Mouse (Mus musculus): ENCODE measurements around the gene C1rl. TPM values are rescaled to one million over a fixed set of nuclear protein-coding genes. Genes with fewer than 3 reads are reported as not detected.
"Not testable (repeated sequence)": the region's sequence is repeated elsewhere in the genome, so short reads cannot be mapped to it uniquely, and the experiment has no call there.

C1rl gene
- total RNA-seq, 1 experiment from 2014 or later, result 6.6 TPM

GRCm38 (mm10) chr6:124465299-124465698 is 27.6 kb upstream of the C1rl start:
- no peak for ATAC-seq (replicated peaks in 1 of 2; ENCODE audit: insufficient read depth in 1 of 2, low FRiP score in 2 of 2, low TSS enrichment in 1 of 2, low read depth in 1 of 2, poor library complexity in 2 of 2, severe bottlenecking in 2 of 2)

GRCm38 (mm10) chr6:124465729-124466128 is 27.2 kb upstream of the C1rl start:
- ATAC-seq (replicated peaks in 1 of 2; ENCODE audit: insufficient read depth in 1 of 2, low FRiP score in 2 of 2, low TSS enrichment in 1 of 2, low read depth in 1 of 2, poor library complexity in 2 of 2, severe bottlenecking in 2 of 2), result no peak

- no peak for ATAC-seq (replicated peaks in 1 of 2; ENCODE audit: insufficient read depth in 1 of 2, low FRiP score in 2 of 2, low TSS enrichment in 1 of 2, low read depth in 1 of 2, poor library complexity in 2 of 2, severe bottlenecking in 2 of 2)
Measured at GRCm38 (mm10) chr6:124471121-124471520, 21.8 kb upstream of the C1rl start.

- not testable (repeated sequence) for ATAC-seq (replicated peaks in 1 of 2; ENCODE audit: insufficient read depth in 1 of 2, low FRiP score in 2 of 2, low TSS enrichment in 1 of 2, low read depth in 1 of 2, poor library complexity in 2 of 2, severe bottlenecking in 2 of 2)
Measured at GRCm38 (mm10) chr6:124471783-124472638, 20.9 kb upstream of the C1rl start.

GRCm38 (mm10) chr6:124472801-124473200 is 20.1 kb upstream of the C1rl start:
- ATAC-seq (replicated peaks in 1 of 2; ENCODE audit: insufficient read depth in 1 of 2, low FRiP score in 2 of 2, low TSS enrichment in 1 of 2, low read depth in 1 of 2, poor library complexity in 2 of 2, severe bottlenecking in 2 of 2), result peak; percentile 66 to 68

DNA sequence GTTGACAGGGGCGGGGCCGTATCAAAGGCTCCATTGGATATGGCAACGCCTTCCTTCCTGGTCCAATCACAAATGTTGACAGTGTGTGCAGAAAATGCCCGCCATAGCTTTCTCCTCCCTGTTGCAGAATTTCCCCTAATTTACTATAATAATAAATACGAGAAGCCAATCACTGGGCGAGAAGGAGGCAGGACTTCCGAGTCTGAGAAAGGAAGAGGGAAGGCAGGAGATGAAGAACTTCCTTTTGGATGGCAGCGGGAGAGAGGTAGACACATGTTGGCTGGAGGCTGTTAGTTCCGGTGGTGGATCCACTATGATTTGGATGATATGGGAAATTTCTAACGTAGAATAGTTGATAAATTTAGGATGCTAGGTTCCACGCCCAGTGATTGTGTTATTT is 18.3 kb upstream of the C1rl start:
- ATAC-seq (replicated peaks in 1 of 2; ENCODE audit: insufficient read depth in 1 of 2, low FRiP score in 2 of 2, low TSS enrichment in 1 of 2, low read depth in 1 of 2, poor library complexity in 2 of 2, severe bottlenecking in 2 of 2), result no peak

GRCm38 (mm10) chr6:124475335-124476075 is 17.4 kb upstream of the C1rl start:
- not testable (repeated sequence) for ATAC-seq (replicated peaks in 1 of 2; ENCODE audit: insufficient read depth in 1 of 2, low FRiP score in 2 of 2, low TSS enrichment in 1 of 2, low read depth in 1 of 2, poor library complexity in 2 of 2, severe bottlenecking in 2 of 2)

DNA sequence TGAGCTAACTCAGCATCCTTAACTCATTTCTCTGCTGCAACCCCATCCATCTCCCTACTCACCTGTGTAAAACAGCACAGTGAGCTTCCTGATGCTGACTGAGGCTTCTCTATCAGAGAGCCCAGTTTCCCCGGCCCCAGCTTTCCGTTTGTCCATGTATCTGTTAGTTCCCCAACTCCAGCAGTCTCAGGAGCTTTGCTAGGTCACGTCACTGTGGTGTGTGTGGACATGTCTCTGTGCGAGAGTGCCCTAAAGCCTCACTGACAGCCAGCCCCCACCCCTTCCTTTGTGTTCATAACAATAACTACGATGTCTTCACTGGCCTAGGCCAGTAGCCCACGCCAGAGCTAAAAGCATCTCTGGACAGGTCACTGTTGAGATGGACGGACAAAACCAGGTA is 16.7 kb upstream of the C1rl start:
- ATAC-seq (replicated peaks in 1 of 2; ENCODE audit: insufficient read depth in 1 of 2, low FRiP score in 2 of 2, low TSS enrichment in 1 of 2, low read depth in 1 of 2, poor library complexity in 2 of 2, severe bottlenecking in 2 of 2), result no peak

GRCm38 (mm10) chr6:124476796-124477195 is 16.1 kb upstream of the C1rl start:
- no peak for ATAC-seq (replicated peaks in 1 of 2; ENCODE audit: insufficient read depth in 1 of 2, low FRiP score in 2 of 2, low TSS enrichment in 1 of 2, low read depth in 1 of 2, poor library complexity in 2 of 2, severe bottlenecking in 2 of 2)

GRCm38 (mm10) chr6:124477221-124477655 is 15.7 kb upstream of the C1rl start:
- ATAC-seq (replicated peaks in 1 of 2; ENCODE audit: insufficient read depth in 1 of 2, low FRiP score in 2 of 2, low TSS enrichment in 1 of 2, low read depth in 1 of 2, poor library complexity in 2 of 2, severe bottlenecking in 2 of 2), result no peak

DNA sequence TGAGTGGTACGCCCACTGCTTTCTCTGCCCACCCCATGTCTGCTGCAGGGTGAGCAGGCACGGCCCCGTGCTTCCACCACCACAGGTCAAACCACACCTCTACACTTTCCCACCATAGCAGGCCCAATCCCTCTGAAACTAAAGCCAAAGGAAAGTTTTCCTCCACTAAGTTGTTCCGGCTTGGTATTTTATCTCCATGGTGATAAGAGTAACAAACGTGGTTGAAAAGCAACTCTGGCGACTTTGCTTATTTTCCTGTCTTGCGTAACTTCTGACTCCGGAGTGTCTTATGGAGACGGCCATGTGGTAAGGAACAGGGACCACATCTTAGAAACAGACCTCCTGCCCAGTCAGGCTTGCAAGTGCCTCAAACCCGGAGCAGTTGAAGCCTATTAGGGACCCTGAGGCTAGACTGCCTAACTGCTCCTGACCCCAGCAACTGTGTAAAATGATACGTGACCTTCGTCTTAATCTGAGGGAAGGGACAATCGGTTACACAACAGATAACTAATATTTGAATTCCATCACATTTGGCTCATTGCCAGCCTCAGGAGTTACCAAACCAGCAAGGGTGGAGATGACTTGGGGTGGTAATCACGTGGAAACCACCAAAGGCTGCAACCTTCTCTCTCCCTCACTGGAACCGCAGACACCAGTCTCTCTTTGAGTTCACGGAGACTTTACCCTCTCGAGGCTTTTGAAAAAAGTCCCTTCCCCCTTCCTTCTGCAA is 14.8 kb upstream of the C1rl start:
- peak; percentile 25 to 61 for ATAC-seq (replicated peaks in 1 of 2; ENCODE audit: insufficient read depth in 1 of 2, low FRiP score in 2 of 2, low TSS enrichment in 1 of 2, low read depth in 1 of 2, poor library complexity in 2 of 2, severe bottlenecking in 2 of 2)

DNA sequence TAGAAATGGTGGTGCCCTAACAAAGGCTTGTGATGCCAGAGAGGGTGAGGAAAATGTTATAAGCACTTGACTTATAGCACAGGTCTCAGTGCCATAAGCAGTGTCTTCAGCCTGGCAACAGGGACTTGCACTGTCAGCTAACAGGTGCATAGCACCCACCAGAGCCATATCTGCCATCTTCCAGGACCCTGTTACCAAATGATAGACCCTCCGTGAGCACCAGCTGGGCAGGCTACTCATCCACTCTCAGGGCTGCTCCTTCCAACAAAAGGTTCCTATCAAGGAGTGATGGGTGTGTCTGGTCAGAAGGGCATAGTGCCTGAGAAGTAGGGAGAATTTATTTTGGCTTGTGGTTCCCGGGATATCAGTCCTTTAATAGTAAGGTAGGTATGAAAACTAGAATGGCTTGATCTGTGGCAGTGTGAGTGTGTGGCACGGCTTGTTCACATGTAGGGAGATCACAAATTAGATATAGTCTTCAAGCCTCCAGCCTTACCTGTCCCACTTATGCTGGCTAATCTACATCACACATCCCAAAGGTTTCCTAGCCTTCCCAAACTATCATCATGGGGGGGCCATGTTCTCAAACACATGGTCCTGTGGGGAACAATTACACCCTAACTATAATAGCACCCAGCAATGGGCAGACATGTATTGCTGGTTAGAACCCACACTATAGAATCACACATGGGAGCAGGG is 13.9 kb upstream of the C1rl start:
- no peak for ATAC-seq (replicated peaks in 1 of 2; ENCODE audit: insufficient read depth in 1 of 2, low FRiP score in 2 of 2, low TSS enrichment in 1 of 2, low read depth in 1 of 2, poor library complexity in 2 of 2, severe bottlenecking in 2 of 2)

DNA sequence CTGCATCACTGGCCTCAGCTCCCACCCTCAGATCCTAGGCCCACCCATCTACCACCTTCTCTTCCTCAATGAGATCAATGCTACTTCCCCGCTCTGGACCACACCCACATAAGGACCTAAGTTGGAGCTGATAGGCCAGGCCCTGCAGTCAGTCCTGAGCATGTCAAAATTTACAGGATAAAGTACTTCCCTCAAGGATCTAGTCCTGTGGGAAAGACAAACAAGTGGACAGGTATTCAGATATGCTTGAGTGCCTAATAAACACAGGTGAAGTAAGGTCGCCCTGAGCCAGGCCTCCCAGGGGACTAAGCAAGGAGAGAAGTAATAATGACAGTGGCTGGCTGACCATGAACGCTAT is 13.4 kb upstream of the C1rl start:
- ATAC-seq (replicated peaks in 1 of 2; ENCODE audit: insufficient read depth in 1 of 2, low FRiP score in 2 of 2, low TSS enrichment in 1 of 2, low read depth in 1 of 2, poor library complexity in 2 of 2, severe bottlenecking in 2 of 2), result no peak

DNA sequence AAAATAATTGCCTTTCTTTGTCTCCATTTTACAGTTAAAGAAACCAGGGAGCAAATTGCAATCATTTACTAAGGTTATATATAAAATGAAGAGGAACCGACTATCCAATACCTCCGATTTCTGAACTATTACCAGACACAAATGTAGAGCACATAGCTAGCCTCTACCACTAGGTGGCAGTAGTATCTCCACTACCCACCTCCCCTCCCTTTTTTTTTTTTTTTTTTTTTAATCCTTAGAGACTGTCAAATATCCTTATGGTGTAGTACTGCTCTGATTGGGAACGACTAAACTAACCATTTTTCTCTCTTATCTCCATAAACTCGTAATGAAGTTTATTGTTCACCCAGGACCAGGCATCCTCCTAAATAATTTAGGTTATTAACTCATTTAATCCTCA is 12.6 kb upstream of the C1rl start:
- peak in 1 of 2 experiments; percentile 29; a peak in 1 of 4 replicates for ATAC-seq (replicated peaks in 1 of 2; ENCODE audit: insufficient read depth in 1 of 2, low FRiP score in 2 of 2, low TSS enrichment in 1 of 2, low read depth in 1 of 2, poor library complexity in 2 of 2, severe bottlenecking in 2 of 2)

DNA sequence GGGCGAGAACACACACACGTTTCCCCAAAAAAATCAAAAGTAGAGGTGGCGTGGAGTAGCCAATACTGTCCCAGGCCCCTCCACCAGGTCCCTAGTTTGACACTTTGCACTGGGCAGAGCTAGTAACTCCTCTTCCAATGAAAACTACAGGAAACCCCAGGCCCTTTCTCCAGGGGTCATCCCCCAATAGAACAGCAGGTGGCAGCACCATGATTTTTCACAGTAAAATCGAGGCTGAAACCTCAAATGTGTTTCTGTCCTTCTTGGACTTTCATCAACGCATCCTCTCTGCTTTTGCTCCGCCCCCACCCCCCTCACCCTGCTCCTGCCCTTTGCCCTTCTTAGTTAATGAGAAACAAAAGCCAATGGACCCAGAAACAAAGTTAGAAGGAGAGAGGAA is 11.3 kb upstream of the C1rl start:
- peak; percentile 32 to 56; a peak in 2 of 4 replicates for ATAC-seq (replicated peaks in 1 of 2; ENCODE audit: insufficient read depth in 1 of 2, low FRiP score in 2 of 2, low TSS enrichment in 1 of 2, low read depth in 1 of 2, poor library complexity in 2 of 2, severe bottlenecking in 2 of 2)

DNA sequence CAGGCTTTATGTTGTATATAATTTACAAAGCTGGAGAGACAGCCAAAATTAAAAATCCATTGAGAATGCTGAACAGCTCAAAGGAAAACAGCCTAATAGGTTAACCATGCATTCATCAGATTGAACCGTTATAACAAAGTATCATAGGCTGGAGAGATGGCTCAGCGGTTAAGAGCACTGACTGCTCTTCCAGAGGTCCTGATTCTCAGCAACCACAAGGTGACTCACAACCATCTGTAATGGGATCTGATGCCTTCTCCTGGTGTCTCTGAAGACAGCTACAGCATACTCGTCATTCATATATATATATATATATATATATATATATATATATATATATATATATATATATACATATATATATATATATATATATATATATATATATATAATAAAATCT is 9.1 kb upstream of the C1rl start:
- not testable (repeated sequence) for ATAC-seq (replicated peaks in 1 of 2; ENCODE audit: insufficient read depth in 1 of 2, low FRiP score in 2 of 2, low TSS enrichment in 1 of 2, low read depth in 1 of 2, poor library complexity in 2 of 2, severe bottlenecking in 2 of 2)

DNA sequence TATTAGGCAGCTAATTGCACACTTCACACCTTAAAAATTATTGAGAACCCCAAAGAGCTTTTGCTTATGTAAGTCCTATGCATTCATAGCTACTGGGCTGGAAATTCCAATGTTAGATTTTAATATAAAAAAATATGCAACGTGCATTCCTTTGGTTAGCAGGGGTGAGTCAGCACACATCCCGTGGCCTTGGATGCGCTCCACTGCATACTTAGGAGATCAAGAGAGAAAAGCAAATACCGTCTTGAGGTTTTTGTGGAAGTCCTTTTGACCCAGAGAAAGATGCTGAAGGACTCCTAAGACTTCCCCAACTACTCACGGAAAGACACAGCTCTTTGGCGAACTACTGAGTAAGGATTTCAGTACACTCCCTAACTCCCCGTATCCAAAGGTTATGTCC is 8.1 kb upstream of the C1rl start:
- no peak for ATAC-seq (replicated peaks in 1 of 2; ENCODE audit: insufficient read depth in 1 of 2, low FRiP score in 2 of 2, low TSS enrichment in 1 of 2, low read depth in 1 of 2, poor library complexity in 2 of 2, severe bottlenecking in 2 of 2)
